Mouse (Mus musculus) C2C12 (cell line): ENCODE measurements around the gene Plcb4.
A peak's percentile ranks its signal among the peaks of the same experiment; 100 is the strongest.

Experiments
- CEBPB ChIP-seq: IDR thresholded peaks from one replicate; pipeline ENCODE4 v1.6.1; 2011; ENCODE audit warnings: low read depth, mild to moderate bottlenecking, control low read depth, moderate library complexity
- CTCF ChIP-seq: IDR thresholded peaks from one replicate; pipeline ENCODE4 v1.5.1; 2011; ENCODE audit not compliant: control insufficient read depth, insufficient read depth, insufficient read length
- MAX ChIP-seq: IDR thresholded peaks from one replicate; pipeline ENCODE4 v1.6.1; 2011; ENCODE audit warnings: mild to moderate bottlenecking, control low read depth
- MYOD1 ChIP-seq: IDR thresholded peaks from one replicate; pipeline ENCODE4 v1.6.1; 2011; ENCODE audit warnings: low read depth; ENCODE audit not compliant: control insufficient read depth, insufficient read length
- MYOG ChIP-seq: IDR thresholded peaks from one replicate; pipeline ENCODE4 v1.6.1; 2011; ENCODE audit not compliant: control insufficient read depth, insufficient read length; ENCODE audit errors: extremely low read depth
- USF1 ChIP-seq: IDR thresholded peaks from one replicate; pipeline ENCODE4 v1.6.1; 2011; ENCODE audit warnings: low read depth, mild to moderate bottlenecking, control low read depth, moderate library complexity

GRCm38 (mm10) chr2:135737506-135737905, 78.7 kb downstream of the Plcb4 start:
- TF ChIP-seq MYOG: no peak
- TF ChIP-seq MAX: peak; percentile 100
- TF ChIP-seq CTCF: no peak
- peak; percentile 38 for TF ChIP-seq USF1
- TF ChIP-seq CEBPB: no peak
- peak; percentile 88 for TF ChIP-seq MYOD1
